Mouse (Mus musculus) frontal cortex, postnatal 36 days (tissue): ENCODE measurements around the gene Gm17067.
A peak's percentile ranks its signal among the peaks of the same experiment; 100 is the strongest.
"Not testable (repeated sequence)": the region's sequence is repeated elsewhere in the genome, so short reads cannot be mapped to it uniquely, and the experiment has no call there.

Experiments used
- DNase-seq, 2 experiments: peaks; one replicate each; pipeline ENCODE4 v3.0.0; 2022; ENCODE audit warnings: low spot score in 2 of 2

The Gm17067 gene

GRCm38 (mm10) chr7:42726917-42727316 is at the start of gene Gm17067:
TSS of gene Gm17067 (minus strand) at chr7:42727017.
- not testable (repeated sequence) for DNase-seq

GRCm38 (mm10) chr7:42749836-42750235 is 23.0 kb upstream of the Gm17067 start:
- no peak for DNase-seq

GRCm38 (mm10) chr7:42738536-42739210 is 11.9 kb upstream of the Gm17067 start:
- no peak for DNase-seq

GRCm38 (mm10) chr7:42693251-42693650 is 33.6 kb downstream of the Gm17067 start:
- DNase-seq = peak in 1 of 2 experiments; percentile 16

- peak; percentile 82 to 87 for DNase-seq
These were observed 34.3 kb downstream of the Gm17067 start, which contains the start of gene Zfp975 for GRCm38 (mm10) chr7:42692362-42693158. TSS of gene Zfp975 (minus strand) at chr7:42692742.

GRCm38 (mm10) chr7:42680081-42680480 is 46.7 kb downstream of the Gm17067 start:
- not testable (repeated sequence) for DNase-seq

GRCm38 (mm10) chr7:42679646-42680045 is 47.2 kb downstream of the Gm17067 start:
- DNase-seq = not testable (repeated sequence)

- not testable (repeated sequence) for DNase-seq
These were observed 66.7 kb downstream of the Gm17067 start for GRCm38 (mm10) chr7:42660140-42660539.
